Mouse (Mus musculus) heart, embryonic 11.5 days (tissue): ENCODE measurements at regions not wholly inside any gene's neighbourhood (a gene's known extent, or its start where the extent isn't known, plus 50 kb on each side); places are given as distances from the start of the nearest gene placed in this dataset.

Source experiments
- ATAC-seq: fragments of 200-750 bp; cut with Nextera tagmentation; replicated peaks from 2 replicates; pipeline ENCODE4 v1.8.0; 2017; ENCODE audit warnings: moderate library complexity; ENCODE audit not compliant: insufficient number of reproducible peaks, low FRiP score, low TSS enrichment
- H3K27ac ChIP-seq: fragments of 300-500 bp; sonication (generic); 2 replicates; pipeline ENCODE4 v1.5.1; 2014; ENCODE audit warnings: mild to moderate bottlenecking, low read depth, low read length
- H3K27me3 ChIP-seq: fragments of 300-500 bp; sonication (generic); 2 replicates; pipeline ENCODE4 v1.6.1; 2014; ENCODE audit warnings: mild to moderate bottlenecking, low read length, mixed read lengths; ENCODE audit not compliant: control insufficient read depth, insufficient read depth
- H3K36me3 ChIP-seq: fragments of 300-500 bp; sonication (generic); 2 replicates; pipeline ENCODE4 v1.6.1; 2014; ENCODE audit warnings: mild to moderate bottlenecking, low read length, moderate library complexity, mixed read lengths; ENCODE audit not compliant: control insufficient read depth, insufficient read depth
- H3K4me1 ChIP-seq: fragments of 300-500 bp; sonication (generic); 2 replicates; pipeline ENCODE4 v1.6.1; 2014; ENCODE audit warnings: low read length; ENCODE audit not compliant: control insufficient read depth, insufficient read depth
- H3K4me2 ChIP-seq: fragments of 300-500 bp; sonication (generic); 2 replicates; pipeline ENCODE4 v1.6.1; 2014; ENCODE audit warnings: mild to moderate bottlenecking, moderate library complexity
- H3K4me3 ChIP-seq: fragments of 300-500 bp; sonication (generic); 2 replicates; pipeline ENCODE4 v1.5.1; 2014; ENCODE audit warnings: low read depth, low read length
- H3K9ac ChIP-seq: fragments of 300-500 bp; sonication (generic); 2 replicates; pipeline ENCODE4 v1.6.1; 2014; ENCODE audit warnings: mild to moderate bottlenecking, low read depth, low read length, moderate library complexity
- H3K9me3 ChIP-seq: fragments of 300-500 bp; sonication (generic); replicated peaks from 2 replicates; pipeline ENCODE4 v1.6.1; 2016; ENCODE audit warnings: low read length; ENCODE audit not compliant: control insufficient read depth
- WGBS: fragments of 180-500 bp; shearing (Covaris S2); extraction: QIAGEN DNeasy Blood & Tissue Kit; methylation state at CpG from one replicate; pipeline ENCODE4 v1.1.7; 2014; ENCODE audit not compliant: insufficient replicate concordance; 5-methylcytosine and 5-hydroxymethylcytosine counted together

- no peaks in the 10 kb centered on the region for H3K36me3 ChIP-seq
- 38% methylated on average over 2 of the region's 2 CpGs for WGBS
- ATAC-seq, result no peak
- H3K4me2 ChIP-seq, result no peak overlapping the region
- H3K27me3 ChIP-seq, result no peaks in the 10 kb centered on the region
- H3K9ac ChIP-seq, result no peak overlapping the region
- H3K9me3 ChIP-seq, result no peaks in the 10 kb centered on the region
- H3K4me3 ChIP-seq, result no peak overlapping the region
- H3K27ac ChIP-seq, result no peak overlapping the region
- H3K4me1 ChIP-seq, result no peaks in the 10 kb centered on the region
These were observed 82.7 kb downstream of the Lyplal1 start for GRCm38 (mm10) chr1:186034443-186034842.
